Mouse (Mus musculus): Measurements from ENCODE around the gene Klhl18. TPM values are rescaled to one million over a fixed set of nuclear protein-coding genes. Genes with fewer than 3 reads are reported as not detected.
A peak's percentile ranks its signal among the peaks of the same experiment; 100 is the strongest.

Klhl18 gene
- polyA plus RNA-seq (2015; fragmentation: Nextera tagmentation; extraction: Ambion mirVana): 7.4 and 7.7 TPM in 2 replicates

GRCm38 (mm10) chr9:110476124-110477091, at the start of gene Klhl18, which contains the start of gene Kif9:
TSS of gene Klhl18 (minus strand) at chr9:110476694.
TSS of gene Kif9 (plus strand) at chr9:110476958.
- Histone ChIP-seq H3K36me3 (peaks cover 6% of the 10 kb centered on the region; the same call in 1 of the 2 replicates), H3K9ac (peak within 1 kb of the TSS; percentile 59), H3K27me3 (replicated peaks) (no peaks in the 10 kb centered on the region), H3K4me2 (peak within 1 kb of the TSS; percentile 79), H3K9me3 (no peaks in the 10 kb centered on the region), H3K4me1 (peaks cover 11% of the 10 kb centered on the region), H3K27ac (peak within 1 kb of the TSS; percentile 91), H3K4me3 (replicated peaks) (peak within 1 kb of the TSS; percentile 71)
- ATAC-seq (ENCODE audit: insufficient read depth, low FRiP score, low read depth): peak; percentile 98
- WGBS: under 1% methylated on average over 53 of the region's 53 CpGs

GRCm38 (mm10) chr9:110525737-110526136, 49.2 kb upstream of the Klhl18 start:
- Histone ChIP-seq H3K9ac (no peak overlapping the region), H3K4me1 (no peaks in the 10 kb centered on the region; the same call in 1 of the 2 replicates), H3K27ac (no peak overlapping the region), H3K27me3 (replicated peaks) (no peaks in the 10 kb centered on the region), H3K36me3 (no peaks in the 10 kb centered on the region), H3K4me3 (replicated peaks) (no peak overlapping the region), H3K9me3 (no peaks in the 10 kb centered on the region), H3K4me2 (no peak overlapping the region)
- peak; percentile 67 for ATAC-seq (ENCODE audit: insufficient read depth, low FRiP score, low read depth)
- 37% methylated on average over 2 of the region's 2 CpGs for WGBS

- no peak for ATAC-seq (ENCODE audit: insufficient read depth, low FRiP score, low read depth)
- Histone ChIP-seq H3K4me2 (no peak overlapping the region), H3K4me1 (no peaks in the 10 kb centered on the region), H3K27me3 (replicated peaks) (no peaks in the 10 kb centered on the region), H3K9ac (no peak overlapping the region), H3K36me3 (no peaks in the 10 kb centered on the region), H3K27ac (no peak overlapping the region), H3K4me3 (replicated peaks) (no peak overlapping the region), H3K9me3 (no peaks in the 10 kb centered on the region)
- 57% methylated on average over 5 of the region's 5 CpGs for WGBS
These were observed 14.4 kb upstream of the Klhl18 start for GRCm38 (mm10) chr9:110490913-110491312.

GRCm38 (mm10) chr9:110488841-110489240, 12.3 kb upstream of the Klhl18 start:
- H3K27ac ChIP-seq: no peak overlapping the region
- 55% methylated on average over 4 of the region's 4 CpGs for WGBS
- H3K27me3 ChIP-seq (replicated peaks): no peaks in the 10 kb centered on the region
- H3K4me2 ChIP-seq: no peak overlapping the region
- no peak overlapping the region for H3K9ac ChIP-seq
- H3K9me3 ChIP-seq: no peaks in the 10 kb centered on the region
- H3K4me1 ChIP-seq: no peaks in the 10 kb centered on the region
- no peaks in the 10 kb centered on the region for H3K36me3 ChIP-seq
- ATAC-seq (ENCODE audit: insufficient read depth, low FRiP score, low read depth): no peak
- no peak overlapping the region for H3K4me3 ChIP-seq (replicated peaks)

GRCm38 (mm10) chr9:110478639-110479038, 2.1 kb upstream of the Klhl18 start:
- Histone ChIP-seq H3K4me3 (replicated peaks) (no peak overlapping the region), H3K9me3 (no peaks in the 10 kb centered on the region), H3K9ac (no peak overlapping the region), H3K4me2 (no peak overlapping the region), H3K27ac (no peak overlapping the region), H3K36me3 (no peaks in the 10 kb centered on the region), H3K27me3 (replicated peaks) (no peaks in the 10 kb centered on the region), H3K4me1 (peaks cover 11% of the 10 kb centered on the region)
- no peak for ATAC-seq (ENCODE audit: insufficient read depth, low FRiP score, low read depth)
- whole genome bisulfite sequencing: 71% methylated on average over 4 of the region's 4 CpGs

- Histone ChIP-seq H3K9ac (no peak overlapping the region), H3K27ac (no peak overlapping the region), H3K4me1 (peaks cover 11% of the 10 kb centered on the region), H3K36me3 (no peaks in the 10 kb centered on the region; the same call in 1 of the 2 replicates), H3K4me3 (replicated peaks) (no peak overlapping the region), H3K27me3 (replicated peaks) (no peaks in the 10 kb centered on the region), H3K9me3 (no peaks in the 10 kb centered on the region), H3K4me2 (no peak overlapping the region)
- ATAC-seq (ENCODE audit: insufficient read depth, low FRiP score, low read depth): no peak
- 46% methylated on average over 11 of the region's 11 CpGs for WGBS
These were observed 1.5 kb upstream of the Klhl18 start for GRCm38 (mm10) chr9:110477951-110478350.

GRCm38 (mm10) chr9:110466179-110466578, 10.3 kb downstream of the Klhl18 start:
- Histone ChIP-seq H3K9me3 (no peaks in the 10 kb centered on the region), H3K4me1 (no peaks in the 10 kb centered on the region), H3K9ac (no peak overlapping the region), H3K27ac (no peak overlapping the region), H3K4me3 (replicated peaks) (no peak overlapping the region), H3K36me3 (no peaks in the 10 kb centered on the region), H3K4me2 (no peak overlapping the region), H3K27me3 (replicated peaks) (no peaks in the 10 kb centered on the region)
- WGBS: 80% methylated on average over 3 of the region's 3 CpGs
- ATAC-seq (ENCODE audit: insufficient read depth, low FRiP score, low read depth): no peak

- WGBS: 89% methylated on average over 6 of the region's 6 CpGs
These were observed 11.2 kb downstream of the Klhl18 start for GRCm38 (mm10) chr9:110465336-110465735.

GRCm38 (mm10) chr9:110463983-110464591, 12.4 kb downstream of the Klhl18 start:
- WGBS: 84% methylated on average over 6 of the region's 6 CpGs
- Histone ChIP-seq H3K4me3 (replicated peaks) (no peak overlapping the region), H3K4me1 (no peaks in the 10 kb centered on the region), H3K36me3 (no peaks in the 10 kb centered on the region), H3K27ac (no peak overlapping the region), H3K9ac (no peak overlapping the region), H3K9me3 (no peaks in the 10 kb centered on the region), H3K4me2 (no peak overlapping the region), H3K27me3 (replicated peaks) (no peaks in the 10 kb centered on the region)
- no peak for ATAC-seq (ENCODE audit: insufficient read depth, low FRiP score, low read depth)

More at GRCm38 (mm10) chr9:110465336-110465735, 11.2 kb downstream of the Klhl18 start:
- Histone ChIP-seq H3K9ac (no peak overlapping the region), H3K4me3 (replicated peaks) (no peak overlapping the region), H3K27me3 (replicated peaks) (no peaks in the 10 kb centered on the region), H3K27ac (no peak overlapping the region), H3K4me1 (no peaks in the 10 kb centered on the region), H3K4me2 (no peak overlapping the region), H3K36me3 (no peaks in the 10 kb centered on the region), H3K9me3 (no peaks in the 10 kb centered on the region)
- no peak for ATAC-seq (ENCODE audit: insufficient read depth, low FRiP score, low read depth)

GRCm38 (mm10) chr9:110462321-110462720, 14.2 kb downstream of the Klhl18 start:
- Histone ChIP-seq H3K4me3 (replicated peaks) (no peak overlapping the region), H3K9me3 (no peaks in the 10 kb centered on the region), H3K27ac (no peak overlapping the region), H3K4me2 (no peak overlapping the region), H3K36me3 (no peaks in the 10 kb centered on the region), H3K9ac (no peak overlapping the region), H3K27me3 (replicated peaks) (no peaks in the 10 kb centered on the region), H3K4me1 (no peaks in the 10 kb centered on the region)
- 75% methylated on average over 7 of the region's 7 CpGs for WGBS
- ATAC-seq (ENCODE audit: insufficient read depth, low FRiP score, low read depth): no peak

GRCm38 (mm10) chr9:110460884-110461815, 15.3 kb downstream of the Klhl18 start:
- no peaks in the 10 kb centered on the region for H3K36me3 ChIP-seq
- H3K27ac ChIP-seq: no peak overlapping the region

More at GRCm38 (mm10) chr9:110460884-110461815, 15.3 kb downstream of the Klhl18 start:
- Histone ChIP-seq H3K4me1 (no peaks in the 10 kb centered on the region), H3K4me3 (replicated peaks) (no peak overlapping the region), H3K27me3 (replicated peaks) (no peaks in the 10 kb centered on the region), H3K9me3 (no peaks in the 10 kb centered on the region), H3K9ac (no peak overlapping the region), H3K4me2 (no peak overlapping the region)
- ATAC-seq (ENCODE audit: insufficient read depth, low FRiP score, low read depth): no peak
- 81% methylated on average over 18 of the region's 18 CpGs for WGBS
